Mouse (Mus musculus): ENCODE results near the gene Glis3. TPM values are rescaled to one million over a fixed set of nuclear protein-coding genes. Genes with fewer than 3 reads are reported as not detected.

The Glis3 gene
- polyA plus RNA-seq, 1 experiment from 2014 or later, result 2.0 TPM

GRCm38 (mm10) chr19:28493605-28494260, 186.1 kb downstream of the Glis3 start:
- H3K9ac ChIP-seq (replicated peaks; ENCODE audit: low read depth), result no peak overlapping the region
- 86% methylated on average over 8 of the region's 8 CpGs for WGBS
- no peak for DNase-seq (ENCODE audit: low spot score)

GRCm38 (mm10) chr19:28478055-28478454, 201.8 kb downstream of the Glis3 start:
- Histone ChIP-seq H3K27ac (ENCODE audit: low read length) (no peak overlapping the region), H3K4me1 (ENCODE audit: insufficient read depth, low read depth, low read length) (no peaks in the 10 kb centered on the region), H3K36me3 (ENCODE audit: insufficient read depth, low read length) (no peaks in the 10 kb centered on the region), H3K4me2 (replicated peaks; ENCODE audit: low read depth, low read length) (no peak overlapping the region), H3K9ac (replicated peaks; ENCODE audit: low read depth) (no peak overlapping the region), H3K27me3 (replicated peaks; ENCODE audit: insufficient read depth, low read length) (no peaks in the 10 kb centered on the region), H3K4me3 (ENCODE audit: low read depth, low read length) (no peak overlapping the region), H3K9me3 (ENCODE audit: low read length) (no peaks in the 10 kb centered on the region)
- no peak for TF ChIP-seq CTCF (IDR thresholded peaks at IDR 0.05)
- ATAC-seq, result no peak
- 81% methylated on average over 6 of the region's 6 CpGs for WGBS
- no peak for DNase-seq (ENCODE audit: low spot score)

More at GRCm38 (mm10) chr19:28493605-28494260, 186.1 kb downstream of the Glis3 start:
- no peak overlapping the region for H3K27ac ChIP-seq (ENCODE audit: low read length)
- no peak for TF ChIP-seq CTCF (IDR thresholded peaks at IDR 0.05)
- no peak for TF ChIP-seq EP300 (IDR thresholded peaks at IDR 0.05)
- H3K4me2 ChIP-seq (replicated peaks; ENCODE audit: low read depth, low read length), result no peak overlapping the region
- no peaks in the 10 kb centered on the region for H3K36me3 ChIP-seq (ENCODE audit: insufficient read depth, low read length)
- no peak for ATAC-seq
- no peaks in the 10 kb centered on the region for H3K9me3 ChIP-seq (ENCODE audit: low read length)
- H3K4me3 ChIP-seq (ENCODE audit: low read depth, low read length), result no peak overlapping the region
- no peaks in the 10 kb centered on the region for H3K4me1 ChIP-seq (ENCODE audit: insufficient read depth, low read depth, low read length)
- H3K27me3 ChIP-seq (replicated peaks; ENCODE audit: insufficient read depth, low read length), result no peaks in the 10 kb centered on the region

DNA sequence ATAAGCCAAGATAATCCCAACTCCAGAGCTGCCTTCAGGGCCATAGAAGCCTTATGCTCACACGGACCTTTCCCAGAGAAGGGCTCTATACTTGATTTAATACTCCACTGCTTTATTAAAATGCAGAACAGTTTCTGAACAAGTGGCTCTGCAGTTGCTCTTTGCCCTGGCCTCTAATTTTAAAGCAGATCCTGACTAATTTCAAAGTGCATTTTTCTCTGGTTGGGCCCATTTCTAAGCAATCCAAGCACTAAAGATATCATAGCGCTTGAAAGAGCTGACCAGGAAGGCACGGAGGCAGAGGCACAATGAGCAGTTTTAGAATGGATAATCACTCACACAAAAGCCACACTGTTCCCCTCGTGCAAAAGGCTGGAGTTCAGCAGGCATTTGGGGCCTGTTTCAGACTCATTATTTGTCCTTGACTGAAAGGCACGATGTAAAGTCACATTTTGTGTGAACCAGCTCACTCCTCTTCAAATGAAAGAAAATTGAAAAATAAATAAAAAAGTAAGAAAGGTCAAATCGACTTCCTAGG, 202.5 kb downstream of the Glis3 start:
- WGBS, result 35% methylated on average over 6 of the region's 6 CpGs
- no peak overlapping the region for H3K27ac ChIP-seq (ENCODE audit: low read length)
- H3K4me1 ChIP-seq (ENCODE audit: insufficient read depth, low read depth, low read length), result no peaks in the 10 kb centered on the region
- no peak overlapping the region for H3K4me2 ChIP-seq (replicated peaks; ENCODE audit: low read depth, low read length)
- no peaks in the 10 kb centered on the region for H3K9me3 ChIP-seq (ENCODE audit: low read length)
- H3K27me3 ChIP-seq (replicated peaks; ENCODE audit: insufficient read depth, low read length), result no peaks in the 10 kb centered on the region
- no peak overlapping the region for H3K9ac ChIP-seq (replicated peaks; ENCODE audit: low read depth)
- H3K4me3 ChIP-seq (ENCODE audit: low read depth, low read length), result no peak overlapping the region
- TF ChIP-seq CTCF (IDR thresholded peaks at IDR 0.05) (no peak), EP300 (IDR thresholded peaks at IDR 0.05) (no peak)
- ATAC-seq, result no peak
- no peaks in the 10 kb centered on the region for H3K36me3 ChIP-seq (ENCODE audit: insufficient read depth, low read length)
- no peak for DNase-seq (ENCODE audit: low spot score)

DNA sequence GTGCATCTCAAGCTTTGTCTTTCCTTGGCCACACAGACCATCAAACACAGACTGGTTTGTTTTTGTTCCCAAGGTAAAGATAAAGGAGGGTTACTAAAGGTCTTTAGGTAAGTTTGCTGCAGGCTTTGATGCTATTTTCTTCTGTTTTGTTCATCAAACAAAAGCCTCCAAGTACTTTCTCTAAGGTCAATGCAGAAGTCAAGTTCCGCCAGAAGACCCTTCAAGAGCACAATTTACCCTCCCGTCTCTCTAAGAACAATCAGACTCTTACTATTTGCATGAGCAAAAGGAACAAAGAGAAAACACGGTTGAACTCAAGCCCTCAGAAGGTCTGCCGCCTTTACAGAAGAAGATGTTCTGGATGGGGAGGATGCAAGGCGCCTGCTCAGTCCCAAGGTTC, 206.3 kb downstream of the Glis3 start:
- DNase-seq (ENCODE audit: low spot score) (no peak), ATAC-seq (no peak)
- Histone ChIP-seq H3K4me3 (ENCODE audit: low read depth, low read length) (no peak overlapping the region), H3K27me3 (replicated peaks; ENCODE audit: insufficient read depth, low read length) (no peaks in the 10 kb centered on the region), H3K4me2 (replicated peaks; ENCODE audit: low read depth, low read length) (no peak overlapping the region), H3K36me3 (ENCODE audit: insufficient read depth, low read length) (no peaks in the 10 kb centered on the region), H3K27ac (ENCODE audit: low read length) (no peak overlapping the region), H3K4me1 (ENCODE audit: insufficient read depth, low read depth, low read length) (no peaks in the 10 kb centered on the region), H3K9ac (replicated peaks; ENCODE audit: low read depth) (no peak overlapping the region), H3K9me3 (ENCODE audit: low read length) (no peaks in the 10 kb centered on the region)
- TF ChIP-seq EP300 (IDR thresholded peaks at IDR 0.05) (no peak), CTCF (IDR thresholded peaks at IDR 0.05) (no peak)
- 71% methylated on average over 5 of the region's 5 CpGs for WGBS

- Histone ChIP-seq H3K4me2 (replicated peaks; ENCODE audit: low read depth, low read length) (no peak overlapping the region), H3K27ac (ENCODE audit: low read length) (no peak overlapping the region), H3K4me1 (ENCODE audit: insufficient read depth, low read depth, low read length) (no peaks in the 10 kb centered on the region), H3K36me3 (ENCODE audit: insufficient read depth, low read length) (no peaks in the 10 kb centered on the region), H3K4me3 (ENCODE audit: low read depth, low read length) (no peak overlapping the region), H3K9me3 (ENCODE audit: low read length) (no peaks in the 10 kb centered on the region), H3K9ac (replicated peaks; ENCODE audit: low read depth) (no peak overlapping the region), H3K27me3 (replicated peaks; ENCODE audit: insufficient read depth, low read length) (no peaks in the 10 kb centered on the region)
- TF ChIP-seq CTCF (IDR thresholded peaks at IDR 0.05) (no peak), EP300 (IDR thresholded peaks at IDR 0.05) (no peak)
- 65% methylated on average over 7 of the region's 8 CpGs for WGBS
- DNase-seq (ENCODE audit: low spot score) (no peak), ATAC-seq (no peak)
These were observed 208.7 kb downstream of the Glis3 start for GRCm38 (mm10) chr19:28471144-28471543.

DNA sequence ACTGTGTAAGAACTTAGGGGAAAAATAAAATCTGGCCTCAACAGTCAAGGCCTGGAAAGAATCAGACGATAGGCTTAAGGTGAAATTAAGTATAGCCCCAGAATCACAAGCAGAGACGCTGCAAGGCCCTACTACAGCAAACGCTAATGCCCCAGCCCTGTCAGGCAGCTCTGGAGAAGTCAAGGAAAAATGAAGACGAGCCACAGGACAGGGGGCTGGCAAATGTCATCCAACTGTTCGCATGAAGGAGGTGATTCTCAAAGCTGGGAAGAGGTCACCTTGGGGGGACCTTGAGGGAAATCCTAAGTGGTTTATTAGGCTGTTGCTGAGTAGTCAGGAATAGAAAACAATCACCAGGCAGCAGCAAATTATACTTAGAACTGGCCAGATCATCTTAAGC, 214.1 kb downstream of the Glis3 start:
- no peak overlapping the region for H3K4me3 ChIP-seq (ENCODE audit: low read depth, low read length)
- H3K36me3 ChIP-seq (ENCODE audit: insufficient read depth, low read length), result no peaks in the 10 kb centered on the region
- no peak overlapping the region for H3K4me2 ChIP-seq (replicated peaks; ENCODE audit: low read depth, low read length)
- DNase-seq (ENCODE audit: low spot score) (no peak), ATAC-seq (no peak)
- no peaks in the 10 kb centered on the region for H3K9me3 ChIP-seq (ENCODE audit: low read length)
- TF ChIP-seq EP300 (IDR thresholded peaks at IDR 0.05) (no peak), CTCF (IDR thresholded peaks at IDR 0.05) (no peak)
- no peak overlapping the region for H3K27ac ChIP-seq (ENCODE audit: low read length)
- no peaks in the 10 kb centered on the region for H3K4me1 ChIP-seq (ENCODE audit: insufficient read depth, low read depth, low read length)
- H3K9ac ChIP-seq (replicated peaks; ENCODE audit: low read depth), result no peak overlapping the region
- H3K27me3 ChIP-seq (replicated peaks; ENCODE audit: insufficient read depth, low read length), result no peaks in the 10 kb centered on the region
- 74% methylated on average over 5 of the region's 5 CpGs for WGBS
